Mouse (Mus musculus): ENCODE measurements around the gene Hacl1. TPM values are rescaled to one million over a fixed set of nuclear protein-coding genes. Genes with fewer than 3 reads are reported as not detected.

Hacl1 gene
- polyA plus RNA-seq, 1 experiment from 2014 or later: 13.4 TPM

GRCm38 (mm10) chr14:31671635-31672320 is 30.7 kb upstream of the Hacl1 start:
- no peak for DNase-seq (ENCODE audit: low spot score)

GRCm38 (mm10) chr14:31669642-31670490 is 28.8 kb upstream of the Hacl1 start:
- peaks cover 16% of the 10 kb centered on the region for H3K36me3 ChIP-seq (ENCODE audit: control insufficient read depth, insufficient read depth, low read length)
- peak; percentile 66 for ATAC-seq (ENCODE audit: low read depth)
- H3K27ac ChIP-seq (replicated peaks; ENCODE audit: low read depth, low read length): peak overlapping the region; percentile 88
- DNase-seq (ENCODE audit: low spot score): peak; percentile 89
- WGBS: 64% methylated on average over 15 of the region's 15 CpGs
- no peaks in the 10 kb centered on the region for H3K27me3 ChIP-seq (replicated peaks; ENCODE audit: control insufficient read depth, insufficient read depth, low read length)
- peak overlapping the region; percentile 27 for H3K4me2 ChIP-seq (ENCODE audit: low read depth, low read length)
- H3K4me3 ChIP-seq (ENCODE audit: low read depth, low read length): no peak overlapping the region
- no peaks in the 10 kb centered on the region; the same call in 1 of the 2 replicates for H3K9me3 ChIP-seq (ENCODE audit: control insufficient read depth, low read length)
- peaks cover 20% of the 10 kb centered on the region for H3K4me1 ChIP-seq (ENCODE audit: control insufficient read depth, insufficient read depth, low read length)
- H3K9ac ChIP-seq (ENCODE audit: low read depth, low read length): peak overlapping the region; percentile 38; the same call in 1 of the 2 replicates

More at GRCm38 (mm10) chr14:31671635-31672320, 30.7 kb upstream of the Hacl1 start:
- Histone ChIP-seq H3K9me3 (ENCODE audit: control insufficient read depth, low read length) (no peaks in the 10 kb centered on the region; the same call in 1 of the 2 replicates), H3K27me3 (replicated peaks; ENCODE audit: control insufficient read depth, insufficient read depth, low read length) (no peaks in the 10 kb centered on the region), H3K36me3 (ENCODE audit: control insufficient read depth, insufficient read depth, low read length) (peaks cover 11% of the 10 kb centered on the region), H3K4me1 (ENCODE audit: control insufficient read depth, insufficient read depth, low read length) (peaks cover 13% of the 10 kb centered on the region; the same call in 1 of the 2 replicates), H3K9ac (ENCODE audit: low read depth, low read length) (no peak overlapping the region), H3K27ac (replicated peaks; ENCODE audit: low read depth, low read length) (no peak overlapping the region), H3K4me2 (ENCODE audit: low read depth, low read length) (no peak overlapping the region), H3K4me3 (ENCODE audit: low read depth, low read length) (no peak overlapping the region)
- 53% methylated on average over 10 of the region's 10 CpGs for WGBS
- no peak for ATAC-seq (ENCODE audit: low read depth)

GRCm38 (mm10) chr14:31669161-31669611 is 28.1 kb upstream of the Hacl1 start:
- peaks cover 20% of the 10 kb centered on the region for H3K4me1 ChIP-seq (ENCODE audit: control insufficient read depth, insufficient read depth, low read length)
- H3K4me3 ChIP-seq (ENCODE audit: low read depth, low read length): no peak overlapping the region
- 44% methylated on average over 13 of the region's 13 CpGs for WGBS
- H3K27me3 ChIP-seq (replicated peaks; ENCODE audit: control insufficient read depth, insufficient read depth, low read length): no peaks in the 10 kb centered on the region
- peak overlapping the region; percentile 27 for H3K4me2 ChIP-seq (ENCODE audit: low read depth, low read length)
- peak overlapping the region; percentile 88 for H3K27ac ChIP-seq (replicated peaks; ENCODE audit: low read depth, low read length)
- no peaks in the 10 kb centered on the region; the same call in 1 of the 2 replicates for H3K9me3 ChIP-seq (ENCODE audit: control insufficient read depth, low read length)
- H3K36me3 ChIP-seq (ENCODE audit: control insufficient read depth, insufficient read depth, low read length): peaks cover 16% of the 10 kb centered on the region
- DNase-seq (ENCODE audit: low spot score) (peak; percentile 82), ATAC-seq (ENCODE audit: low read depth) (peak; percentile 73)
- H3K9ac ChIP-seq (ENCODE audit: low read depth, low read length): peak overlapping the region; percentile 38; the same call in 1 of the 2 replicates

GRCm38 (mm10) chr14:31668326-31668725 is 27.2 kb upstream of the Hacl1 start:
- ATAC-seq (ENCODE audit: low read depth) (no peak), DNase-seq (ENCODE audit: low spot score) (no peak)
- WGBS: 78% methylated on average over 13 of the region's 13 CpGs
- H3K36me3 ChIP-seq (ENCODE audit: control insufficient read depth, insufficient read depth, low read length): peaks cover 16% of the 10 kb centered on the region
- peak overlapping the region; percentile 88 for H3K27ac ChIP-seq (replicated peaks; ENCODE audit: low read depth, low read length)
- H3K9me3 ChIP-seq (ENCODE audit: control insufficient read depth, low read length): no peaks in the 10 kb centered on the region; the same call in 1 of the 2 replicates
- no peaks in the 10 kb centered on the region for H3K27me3 ChIP-seq (replicated peaks; ENCODE audit: control insufficient read depth, insufficient read depth, low read length)
- no peak overlapping the region for H3K9ac ChIP-seq (ENCODE audit: low read depth, low read length)
- H3K4me2 ChIP-seq (ENCODE audit: low read depth, low read length): no peak overlapping the region
- no peak overlapping the region for H3K4me3 ChIP-seq (ENCODE audit: low read depth, low read length)
- H3K4me1 ChIP-seq (ENCODE audit: control insufficient read depth, insufficient read depth, low read length): peaks cover 27% of the 10 kb centered on the region

DNA sequence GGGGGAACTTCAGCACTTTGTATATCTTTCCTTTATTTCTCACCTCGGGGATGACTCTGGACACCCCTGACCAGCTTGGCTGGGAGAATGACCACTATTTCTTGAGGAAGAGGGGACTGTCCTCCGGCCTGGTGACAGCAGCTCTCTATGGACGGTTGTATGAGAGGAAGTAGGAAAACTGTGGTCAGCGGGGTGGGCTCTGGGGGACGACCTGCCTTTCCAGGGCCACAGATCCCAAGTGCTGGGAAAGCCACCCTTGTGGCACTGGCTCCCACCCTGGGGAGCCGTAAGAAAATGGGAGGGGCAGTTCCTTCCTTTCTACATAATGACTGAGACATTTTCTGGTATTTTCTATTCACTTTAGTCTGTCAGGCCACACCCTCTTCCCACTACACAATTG is 26.7 kb upstream of the Hacl1 start:
- no peaks in the 10 kb centered on the region; the same call in 1 of the 2 replicates for H3K9me3 ChIP-seq (ENCODE audit: control insufficient read depth, low read length)
- H3K27me3 ChIP-seq (replicated peaks; ENCODE audit: control insufficient read depth, insufficient read depth, low read length): no peaks in the 10 kb centered on the region
- no peak for ATAC-seq (ENCODE audit: low read depth)
- peaks cover 33% of the 10 kb centered on the region for H3K4me1 ChIP-seq (ENCODE audit: control insufficient read depth, insufficient read depth, low read length)
- peaks cover 16% of the 10 kb centered on the region for H3K36me3 ChIP-seq (ENCODE audit: control insufficient read depth, insufficient read depth, low read length)
- no peak overlapping the region for H3K4me3 ChIP-seq (ENCODE audit: low read depth, low read length)
- 85% methylated on average over 6 of the region's 6 CpGs for WGBS
- no peak overlapping the region for H3K9ac ChIP-seq (ENCODE audit: low read depth, low read length)
- no peak overlapping the region for H3K4me2 ChIP-seq (ENCODE audit: low read depth, low read length)
- no peak for DNase-seq (ENCODE audit: low spot score)
- peak overlapping the region; percentile 88; the same call in 1 of the 2 replicates for H3K27ac ChIP-seq (replicated peaks; ENCODE audit: low read depth, low read length)

DNA sequence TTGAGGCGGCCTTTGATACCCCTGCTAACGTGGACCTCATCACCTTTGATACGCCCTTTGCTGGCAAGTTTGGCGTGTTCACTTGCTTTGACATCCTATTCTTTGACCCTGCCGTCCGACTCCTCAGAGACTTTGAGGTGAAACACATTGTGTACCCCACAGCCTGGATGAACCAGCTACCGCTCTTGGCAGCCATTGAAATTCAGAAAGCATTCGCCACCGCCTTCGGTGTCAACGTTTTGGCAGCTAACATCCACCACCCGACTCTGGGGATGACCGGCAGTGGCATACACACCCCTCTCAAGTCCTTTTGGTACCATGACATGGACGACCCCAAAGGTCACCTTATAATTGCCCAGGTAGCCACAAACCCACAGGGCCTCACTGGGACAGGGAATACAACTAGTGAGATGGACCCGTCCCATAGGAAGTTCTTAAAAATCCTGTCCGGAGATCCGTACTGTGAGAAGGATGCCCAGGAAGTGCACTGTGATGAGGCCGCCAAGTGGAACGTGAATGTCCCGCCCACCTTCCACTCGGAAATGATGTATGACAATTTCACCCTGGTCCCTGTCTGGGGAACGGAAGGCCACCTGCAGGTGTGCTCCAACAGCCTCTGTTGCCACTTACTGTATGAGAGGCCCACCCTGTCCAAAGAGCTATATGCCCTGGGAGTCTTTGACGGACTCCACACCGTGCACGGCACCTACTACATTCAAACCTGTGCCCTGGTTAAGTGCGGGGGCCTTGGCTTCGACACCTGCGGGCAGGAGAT is 26.0 kb upstream of the Hacl1 start:
- H3K4me1 ChIP-seq (ENCODE audit: control insufficient read depth, insufficient read depth, low read length): peaks cover 39% of the 10 kb centered on the region
- no peak overlapping the region for H3K4me3 ChIP-seq (ENCODE audit: low read depth, low read length)
- 96% methylated on average over 28 of the region's 28 CpGs for WGBS

DNA sequence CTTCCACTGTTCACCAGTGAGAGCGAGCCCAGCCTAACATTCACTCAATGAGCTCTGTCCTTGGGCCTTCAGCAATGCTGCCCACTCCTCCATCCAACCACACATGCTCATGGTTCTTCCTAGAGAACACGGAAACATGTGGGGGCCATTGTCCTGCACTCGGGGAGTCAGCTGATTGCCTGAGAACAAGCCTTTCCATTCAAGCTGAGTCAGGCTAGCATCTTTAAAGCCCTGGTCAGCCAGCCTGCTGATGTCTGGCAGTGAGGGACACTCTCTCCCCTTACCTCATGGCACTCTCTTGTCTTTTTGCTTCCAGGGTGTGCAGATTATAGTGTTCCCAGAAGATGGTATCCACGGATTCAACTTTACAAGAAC is 24.5 kb upstream of the Hacl1 start:
- H3K9ac ChIP-seq (ENCODE audit: low read depth, low read length): no peak overlapping the region
- no peaks in the 10 kb centered on the region; the same call in 1 of the 2 replicates for H3K9me3 ChIP-seq (ENCODE audit: control insufficient read depth, low read length)
- H3K4me1 ChIP-seq (ENCODE audit: control insufficient read depth, insufficient read depth, low read length): peaks cover 52% of the 10 kb centered on the region
- H3K27me3 ChIP-seq (replicated peaks; ENCODE audit: control insufficient read depth, insufficient read depth, low read length): no peaks in the 10 kb centered on the region
- ATAC-seq (ENCODE audit: low read depth): no peak
- WGBS: 78% methylated on average over 4 of the region's 4 CpGs
- H3K4me2 ChIP-seq (ENCODE audit: low read depth, low read length): no peak overlapping the region
- H3K27ac ChIP-seq (replicated peaks; ENCODE audit: low read depth, low read length): 0 out of 2 replicates have a peak overlapping the region, but pooled peaks have one; percentile 99
- H3K4me3 ChIP-seq (ENCODE audit: low read depth, low read length): no peak overlapping the region
- peaks cover 16% of the 10 kb centered on the region for H3K36me3 ChIP-seq (ENCODE audit: control insufficient read depth, insufficient read depth, low read length)
- no peak for DNase-seq (ENCODE audit: low spot score)

More for the DNA sequence above, 26.0 kb upstream of the Hacl1 start:
- Histone ChIP-seq H3K27ac (replicated peaks; ENCODE audit: low read depth, low read length) (0 out of 2 replicates have a peak overlapping the region, but pooled peaks have one; percentile 19), H3K27me3 (replicated peaks; ENCODE audit: control insufficient read depth, insufficient read depth, low read length) (no peaks in the 10 kb centered on the region), H3K9me3 (ENCODE audit: control insufficient read depth, low read length) (no peaks in the 10 kb centered on the region; the same call in 1 of the 2 replicates), H3K9ac (ENCODE audit: low read depth, low read length) (no peak overlapping the region), H3K36me3 (ENCODE audit: control insufficient read depth, insufficient read depth, low read length) (peaks cover 16% of the 10 kb centered on the region), H3K4me2 (ENCODE audit: low read depth, low read length) (no peak overlapping the region)
- DNase-seq (ENCODE audit: low spot score): no peak
- no peak for ATAC-seq (ENCODE audit: low read depth)

Measured in embryonic facial prominence, embryonic 14.5 days (tissue).